Comparison of ENCODE assay signal across 17 mouse cellular contexts in genomic region chr7:105690875-105691274, GRCm38 (mm10).
"Had no signal": no experiment of that assay in that cellular context is flagged by ENCODE, and none has a peak within 500 bp of the region (broad histone marks: within the 10 kb centered on the region; RNA-seq: fewer than 3 reads in every experiment).

No protein-coding gene starts in this region.

- H3K4me2 ChIP-seq: limb, embryonic 12.5 days; liver, embryonic 13.5 days; lung, embryonic 15.5 days; neural tube, embryonic 12.5 days had no signal

- H3K27me3 ChIP-seq: limb, embryonic 12.5 days; liver, embryonic 13.5 days; lung, embryonic 15.5 days; neural tube, embryonic 12.5 days had no signal

- H3K9me3 ChIP-seq: limb, embryonic 12.5 days; liver, embryonic 13.5 days; lung, embryonic 15.5 days; neural tube, embryonic 12.5 days had no signal

- H3K36me3 ChIP-seq: limb, embryonic 12.5 days; liver, embryonic 13.5 days; lung, embryonic 15.5 days; neural tube, embryonic 12.5 days had no signal

- H3K4me3 ChIP-seq: limb, embryonic 12.5 days; liver, embryonic 13.5 days; lung, embryonic 15.5 days; neural tube, embryonic 12.5 days had no signal

- H3K9ac ChIP-seq: limb, embryonic 12.5 days; liver, embryonic 13.5 days; liver, postnatal 0 days; lung, embryonic 15.5 days; neural tube, embryonic 12.5 days had no signal

- DNase-seq: kidney, adult 8-10 months; kidney, postnatal 25 days; layer of hippocampus, adult 9-11 months; layer of hippocampus, postnatal 36 days; liver; liver, embryonic 13.5 days; liver, postnatal 0 days; midbrain, embryonic 14.5 days; retina, postnatal 1 day; right cerebral cortex, postnatal 4 days; spleen, adult 18-20 months; thymus, adult 18-20 months; thymus, postnatal 14 days had no signal

- H3K27ac ChIP-seq: limb, embryonic 12.5 days; liver, embryonic 13.5 days; lung, embryonic 15.5 days; macrophage; neural tube, embryonic 12.5 days had no signal

- ATAC-seq: liver, postnatal 0 days had no signal

- H3K4me1 ChIP-seq: limb, embryonic 12.5 days; liver, embryonic 13.5 days; lung, embryonic 15.5 days; neural tube, embryonic 12.5 days had no signal
